Mouse (Mus musculus) heart, postnatal 36 days (tissue): ENCODE measurements at regions not wholly inside any gene's neighbourhood (a gene's known extent, or its start where the extent isn't known, plus 50 kb on each side); places are given as distances from the start of the nearest gene placed in this dataset.

Experiments
- DNase-seq, 2 experiments: peaks; one replicate each; pipeline ENCODE4 v3.0.0; 2021 to 2022
- intact Hi-C: fragments of 180-260 bp; cut with DNase I; formaldehyde crosslinking; loops from one replicate; pipeline ENCODE4 v1.15.1; 2025

DNA sequence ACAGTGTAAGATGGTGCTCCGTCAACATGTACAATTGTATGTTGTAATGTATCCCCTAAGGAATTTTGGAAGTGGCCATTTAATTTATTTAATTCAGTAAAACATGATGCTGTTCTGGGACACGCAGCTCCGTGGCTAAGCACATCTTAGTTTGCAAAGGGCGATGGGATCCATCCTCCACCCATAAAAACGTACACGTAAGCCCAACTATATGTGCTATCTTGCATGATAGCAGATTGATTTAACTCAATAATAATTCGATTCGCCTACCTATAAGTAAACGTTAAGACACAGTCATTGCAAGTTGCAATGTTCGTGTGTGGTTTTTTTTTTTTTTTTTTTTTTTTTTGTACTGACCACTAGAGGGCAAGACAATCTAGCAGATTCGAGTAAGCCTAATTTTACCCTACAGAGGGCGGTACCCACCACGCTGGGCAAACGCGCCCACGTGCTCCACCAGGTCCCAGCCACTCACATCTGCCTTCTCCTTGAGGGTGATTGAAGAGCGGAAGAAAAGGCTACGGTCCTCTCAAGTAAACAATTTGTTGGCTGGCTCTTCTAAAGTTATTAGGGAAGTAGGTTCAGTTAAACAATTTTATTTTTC lies 240.8 kb upstream of the Lrig3 start:
- intact Hi-C loops: loop anchor here (2.0 to 10.0 kb wide), 3 partner anchors 270 to 1144 kb away; no protein-coding TSS in a partner anchor
- peak; percentile 13 for DNase-seq

DNA sequence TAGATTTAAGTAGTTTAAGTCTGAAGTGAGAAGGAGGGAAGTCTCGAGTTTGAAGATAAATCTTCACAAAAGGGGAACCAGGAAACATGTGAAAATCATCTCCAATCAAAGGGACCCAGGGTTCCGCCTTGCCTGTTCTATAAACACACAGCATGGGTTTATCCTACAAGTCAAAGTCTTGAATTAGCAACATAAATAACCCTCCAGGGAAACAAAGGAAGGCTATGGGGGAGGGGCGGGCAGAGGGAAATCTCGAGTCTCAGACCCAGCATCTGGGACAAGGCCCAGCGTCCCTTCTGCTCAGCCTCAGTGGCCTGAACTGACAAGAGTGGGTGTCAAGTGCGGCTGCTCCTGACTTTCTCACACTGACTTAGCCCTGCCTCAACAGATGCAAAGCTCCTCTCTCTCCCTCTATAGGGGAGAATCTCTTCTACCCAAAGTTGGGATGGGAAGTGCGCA lies 240.3 kb upstream of the Lrig3 start:
- no peak for DNase-seq

DNA sequence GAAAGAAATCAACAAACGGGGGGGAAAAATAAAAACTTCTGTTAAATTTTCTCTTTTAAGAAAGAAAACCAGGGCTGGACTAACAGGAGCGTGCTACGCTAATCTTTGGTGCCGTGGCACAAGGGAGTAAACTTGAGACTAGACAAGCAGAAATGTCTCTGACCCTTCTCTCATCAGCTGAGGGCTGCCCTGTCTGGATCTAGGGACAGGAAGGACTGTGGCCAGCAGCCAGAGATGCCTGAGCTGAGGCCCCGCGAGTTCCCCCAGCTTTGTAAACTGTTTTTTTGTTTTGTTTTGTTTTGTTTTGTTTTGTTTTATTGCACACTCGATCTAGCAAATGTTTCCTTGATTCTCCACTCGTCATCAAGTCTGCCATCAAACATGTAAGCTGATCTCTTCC lies 239.4 kb upstream of the Lrig3 start:
- no peak for DNase-seq
- intact Hi-C loops: loop anchor here (10.0 kb wide), 1 partner anchor 268 kb away; no protein-coding TSS in a partner anchor

More for the DNA sequence above, 240.3 kb upstream of the Lrig3 start:
- intact Hi-C loops: loop anchor here (2.0 to 10.0 kb wide), 3 partner anchors 269 to 1143 kb away; no protein-coding TSS in a partner anchor

DNA sequence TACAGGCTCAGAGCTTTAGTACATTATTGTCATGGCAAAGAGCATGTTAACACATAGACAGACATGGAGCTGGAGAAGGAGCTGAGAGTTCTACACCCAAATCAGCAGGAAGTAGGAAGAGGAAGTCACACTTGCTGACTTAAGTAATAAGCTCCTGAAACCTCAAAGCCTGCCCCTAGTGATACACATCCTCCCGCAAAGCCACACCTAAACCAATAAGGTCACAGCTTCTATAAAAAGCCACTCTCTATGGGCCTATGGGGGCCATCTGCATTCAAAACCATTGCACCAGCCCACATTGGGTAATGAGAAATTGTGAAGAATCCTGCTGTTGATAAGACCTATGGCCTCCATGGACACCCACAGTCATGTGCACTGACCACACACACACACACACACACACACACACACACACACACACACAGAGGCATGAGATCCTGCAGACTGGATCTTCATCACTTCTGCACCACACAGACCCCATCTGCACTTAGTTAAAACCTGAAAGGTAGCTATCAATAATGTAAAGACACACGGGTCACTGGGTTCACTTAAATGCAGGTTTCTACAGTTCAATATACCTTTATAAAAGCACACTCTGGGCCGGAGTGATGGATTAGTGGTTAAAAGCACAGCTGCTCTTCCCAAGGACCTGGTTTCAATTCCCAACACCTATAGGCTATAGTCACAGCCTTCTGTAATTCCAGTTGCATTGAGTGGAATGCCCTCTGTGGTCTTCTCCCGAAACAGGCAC lies 230.0 kb upstream of the Lrig3 start:
- no peak for DNase-seq
- intact Hi-C loops: no loop called here

DNA sequence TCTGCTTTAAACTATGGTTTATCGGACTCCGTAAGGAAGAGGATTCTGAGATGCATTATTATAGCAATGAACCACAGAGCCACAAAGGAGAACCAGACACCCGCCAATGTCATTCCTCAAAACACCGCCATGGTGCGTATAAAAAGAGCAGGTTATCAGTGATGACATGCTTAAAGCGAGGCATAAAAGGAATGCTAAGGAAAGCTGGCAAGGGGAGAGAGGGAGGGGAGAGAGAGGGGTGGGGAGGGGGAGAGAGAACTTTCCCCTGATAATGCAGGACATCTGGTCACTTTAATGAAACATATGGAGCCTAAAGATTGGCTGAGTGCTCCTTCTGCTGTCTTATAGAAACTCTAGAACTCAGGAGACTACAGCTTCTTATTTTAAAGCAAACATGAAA lies 222.8 kb upstream of the Lrig3 start:
- DNase-seq: no peak
- intact Hi-C loops: no loop called here

DNA sequence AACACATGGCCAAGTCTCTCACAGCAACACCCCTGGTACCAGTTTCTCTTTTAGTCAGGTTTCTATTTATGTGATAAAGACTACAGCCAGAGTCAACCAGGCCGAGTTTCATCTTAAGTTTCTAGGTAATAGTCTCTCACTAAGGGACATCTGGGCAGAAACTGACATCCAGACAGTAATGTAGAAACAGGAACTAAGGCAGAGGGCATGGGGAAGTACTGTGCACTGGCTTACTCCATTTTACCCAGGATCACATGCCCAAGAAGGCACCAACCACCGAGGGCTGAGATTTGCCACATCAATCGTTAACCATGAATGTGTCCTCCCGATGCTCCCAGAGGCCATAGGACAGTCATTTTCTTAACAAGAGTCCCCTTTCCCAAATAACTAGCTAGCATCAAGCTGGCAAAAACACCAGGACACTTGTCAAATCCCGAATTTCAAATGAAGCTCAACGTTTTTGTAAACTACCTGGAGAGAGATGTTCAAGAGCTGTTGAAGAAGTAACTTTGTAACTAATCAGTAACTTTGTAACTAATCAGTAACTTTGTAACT lies 216.9 kb upstream of the Lrig3 start:
- no peak for DNase-seq
- intact Hi-C loops: no loop called here

DNA sequence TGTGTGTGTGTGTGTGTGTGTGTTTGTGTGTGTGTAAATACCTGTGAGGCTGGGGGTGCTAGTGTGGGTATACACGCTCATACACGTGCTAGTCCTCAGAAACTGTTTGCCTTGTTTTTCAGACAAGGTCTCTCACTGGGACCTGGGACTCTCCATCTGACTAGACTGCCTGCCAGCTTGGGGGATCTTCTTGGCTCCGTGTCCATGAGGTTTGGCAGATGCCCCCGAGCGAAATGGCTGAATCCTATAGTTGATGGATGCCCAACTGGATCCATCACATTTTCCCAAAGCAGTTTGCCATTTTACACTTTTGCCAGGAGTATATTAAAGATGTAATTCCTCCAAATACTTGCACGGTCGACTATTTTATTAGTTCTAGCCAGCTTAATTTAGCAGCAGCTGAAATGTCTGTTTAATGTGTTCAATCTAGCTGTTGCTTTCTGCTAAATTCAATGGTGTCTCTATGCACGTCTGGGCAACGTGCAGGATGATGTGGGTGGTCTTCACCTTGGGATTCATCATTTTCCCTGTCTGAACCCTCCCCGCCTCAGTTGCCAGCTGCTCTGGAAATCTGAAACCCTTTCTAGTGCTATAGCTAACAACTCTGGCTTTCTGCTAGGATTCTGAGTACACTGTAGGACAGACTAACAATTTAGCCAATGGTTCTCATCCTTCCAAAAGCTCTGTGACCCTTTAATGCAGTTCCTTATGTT lies 213.3 kb upstream of the Lrig3 start:
- DNase-seq: no peak
- intact Hi-C loops: no loop called here

DNA sequence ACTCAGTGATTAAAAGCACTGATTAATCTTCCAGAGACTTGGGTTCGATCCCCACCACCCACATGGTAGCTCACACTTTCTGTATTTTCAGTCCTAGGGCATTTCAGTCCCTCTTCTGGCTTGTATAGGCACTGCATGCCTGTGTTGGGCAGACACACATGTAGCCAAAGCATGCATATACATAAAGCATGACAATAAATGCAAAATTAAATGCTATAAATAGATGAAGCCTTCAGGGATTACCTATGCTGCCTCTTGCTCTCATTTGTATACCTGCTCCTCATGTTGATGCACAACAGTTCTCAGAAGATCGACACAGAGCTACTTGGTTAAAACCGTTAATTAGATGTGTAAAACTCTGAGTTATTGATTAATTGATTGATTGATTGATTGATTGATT lies 206.8 kb upstream of the Lrig3 start:
- intact Hi-C loops: no loop called here
- DNase-seq: no peak

DNA sequence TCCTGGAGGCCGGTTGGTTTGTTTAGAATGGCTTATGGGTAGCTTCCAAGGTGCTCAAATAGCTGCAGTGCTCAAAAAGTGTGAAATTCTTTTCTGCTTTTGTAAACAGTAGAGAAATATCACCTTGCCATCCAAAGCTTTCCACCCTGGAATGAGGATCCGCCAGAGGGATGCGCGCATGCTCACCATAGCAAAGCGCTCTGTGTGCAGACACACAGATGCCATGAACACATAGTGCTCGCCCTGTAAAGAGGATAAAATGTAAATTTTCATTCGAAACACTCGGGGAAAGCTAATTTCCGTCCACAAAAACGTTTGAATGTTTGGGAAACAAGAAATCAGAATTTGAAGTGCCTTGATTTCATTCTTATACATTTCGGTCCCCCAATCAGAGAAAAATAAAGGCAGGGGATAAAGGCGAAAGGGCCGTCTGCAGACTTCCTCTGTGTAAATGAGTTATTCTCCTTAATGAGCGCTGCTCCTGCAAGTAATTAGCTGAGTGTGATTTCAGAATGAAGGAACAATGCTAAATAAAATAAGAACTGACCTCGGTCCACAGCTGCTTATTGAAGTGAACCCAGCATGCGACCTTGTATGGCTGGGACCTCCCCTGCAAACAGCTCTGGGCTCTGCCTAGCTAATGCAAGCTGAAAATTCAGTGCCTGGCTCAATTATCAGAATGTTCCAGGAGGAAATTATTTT lies 203.4 kb upstream of the Lrig3 start:
- intact Hi-C loops: no loop called here
- DNase-seq: no peak

DNA sequence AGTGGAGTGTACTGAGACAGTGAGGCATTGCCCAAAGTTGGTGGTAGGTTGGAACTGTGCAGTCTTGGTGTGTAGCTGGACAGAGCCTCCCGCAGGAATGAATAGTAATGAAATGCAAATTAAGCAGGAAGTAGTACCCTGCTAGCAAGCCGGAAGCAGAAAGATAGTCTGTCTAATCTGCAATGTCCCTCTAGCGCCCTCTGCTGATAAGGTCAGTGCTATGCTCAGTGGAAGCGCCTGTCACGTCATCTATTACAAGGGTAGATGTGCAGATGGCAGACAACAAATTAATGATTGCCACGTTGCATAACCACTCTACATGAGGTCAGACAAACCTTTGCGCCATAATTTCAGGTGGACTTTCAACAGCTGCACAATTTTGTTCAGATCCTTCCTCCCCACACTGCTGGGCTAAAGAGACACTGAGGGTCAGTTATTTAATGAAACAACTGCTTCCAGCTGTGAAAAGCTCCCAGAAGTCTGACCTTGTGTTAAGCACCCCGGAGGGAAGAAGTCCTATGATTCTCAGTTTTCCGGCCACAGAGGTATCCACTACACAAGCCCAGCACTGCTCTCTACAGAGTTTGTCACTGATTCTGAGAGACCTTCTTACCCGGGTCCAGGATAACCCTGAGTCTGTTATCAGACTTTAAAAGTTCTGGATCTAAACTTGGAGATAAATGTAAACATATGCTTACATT lies 201.4 kb upstream of the Lrig3 start:
- intact Hi-C loops: no loop called here

DNA sequence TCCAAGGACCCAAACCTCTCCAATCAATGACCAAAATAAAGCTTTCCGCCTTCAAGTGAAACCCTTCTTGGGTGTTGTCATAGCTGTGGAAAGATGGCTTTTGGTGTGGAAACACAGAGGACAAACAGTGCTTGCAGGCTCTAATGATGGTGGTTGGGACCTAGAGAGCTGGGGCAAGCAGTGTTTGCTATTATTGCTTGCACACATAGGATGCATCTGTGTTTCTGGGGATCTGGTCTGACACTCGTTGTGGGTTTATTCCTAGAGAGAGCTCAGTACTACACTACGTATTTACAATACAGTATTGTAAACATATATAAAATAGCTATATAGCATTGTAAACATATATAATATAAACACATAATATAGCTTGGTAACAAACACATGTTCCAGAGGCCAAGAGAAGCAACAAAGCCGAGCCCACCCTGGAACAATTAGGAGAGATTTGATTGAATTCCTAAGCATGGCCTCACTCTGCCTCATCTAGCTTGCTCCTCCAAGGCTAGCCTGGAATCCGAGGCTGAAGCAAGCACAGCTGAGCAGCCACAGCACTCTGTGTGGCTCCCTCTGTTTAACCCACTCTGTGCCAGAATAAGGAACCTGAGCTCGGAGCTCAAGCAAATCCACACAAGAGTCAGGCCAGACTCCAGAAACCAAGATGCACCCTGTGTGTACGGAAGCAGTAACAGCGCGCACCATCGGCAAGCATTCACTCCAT lies 200.7 kb upstream of the Lrig3 start:
- no peak for DNase-seq
- intact Hi-C loops: no loop called here

More for the DNA sequence above, 201.4 kb upstream of the Lrig3 start:
- DNase-seq: peak in 1 of 2 experiments; percentile 6

DNA sequence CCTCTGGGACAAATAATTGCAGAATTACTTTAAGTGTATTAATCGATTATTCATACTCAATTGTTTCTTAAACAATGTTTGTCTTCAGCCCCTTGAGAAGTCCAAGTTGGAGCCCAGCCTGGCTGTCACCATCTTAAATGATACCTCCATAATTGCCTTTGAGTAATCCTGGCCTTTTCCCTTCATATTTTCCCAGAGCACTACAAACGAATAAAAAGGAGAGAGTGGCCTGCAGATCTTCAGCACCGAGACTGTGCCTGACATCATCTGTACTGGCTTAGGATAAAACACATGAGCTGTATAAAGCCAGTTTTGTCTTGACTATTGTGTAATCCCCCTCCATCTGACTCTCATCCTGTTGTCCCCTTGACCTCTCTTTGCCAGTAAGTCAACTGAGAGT lies 197.7 kb upstream of the Lrig3 start:
- intact Hi-C loops: no loop called here
- DNase-seq: no peak

DNA sequence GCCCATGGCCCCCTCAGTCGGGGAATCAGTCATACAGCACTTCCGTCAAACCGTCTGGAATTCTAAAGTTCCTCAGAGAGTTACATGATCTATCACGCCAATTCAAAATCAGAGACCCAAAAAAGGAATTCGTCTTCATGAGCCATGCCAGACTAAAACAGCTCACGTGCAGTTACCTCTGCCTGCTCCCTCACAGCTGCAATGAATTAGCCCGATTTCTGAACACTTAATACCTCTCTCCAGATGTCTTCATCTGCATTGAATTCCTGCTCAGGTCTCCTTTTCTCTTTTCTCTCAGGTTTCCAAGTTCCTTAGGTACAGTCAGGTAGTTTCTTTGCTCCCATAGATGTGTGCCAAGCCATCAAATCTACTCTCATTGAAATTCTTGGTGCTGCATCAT lies 192.4 kb upstream of the Lrig3 start:
- DNase-seq: no peak
- intact Hi-C loops: no loop called here

DNA sequence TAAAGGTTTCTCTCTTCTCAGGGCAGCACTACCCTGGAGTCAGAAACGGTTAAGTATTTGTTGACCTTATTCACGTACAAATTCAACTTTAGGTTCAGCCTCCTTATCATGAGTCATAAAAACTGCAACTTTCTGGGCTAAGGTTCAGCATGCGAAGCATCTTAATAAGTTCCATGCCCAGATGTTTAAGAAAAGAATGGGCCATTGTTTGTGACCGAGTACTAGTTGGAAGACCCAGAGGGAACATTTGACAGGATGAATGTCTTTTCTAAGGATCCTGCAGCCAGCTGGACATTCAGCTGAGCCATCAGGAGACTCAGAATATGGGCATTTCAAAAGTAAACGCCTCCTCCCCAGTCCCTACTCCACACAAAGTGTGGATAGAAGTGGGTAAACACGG lies 183.5 kb upstream of the Lrig3 start:
- no peak for DNase-seq
- intact Hi-C loops: no loop called here

DNA sequence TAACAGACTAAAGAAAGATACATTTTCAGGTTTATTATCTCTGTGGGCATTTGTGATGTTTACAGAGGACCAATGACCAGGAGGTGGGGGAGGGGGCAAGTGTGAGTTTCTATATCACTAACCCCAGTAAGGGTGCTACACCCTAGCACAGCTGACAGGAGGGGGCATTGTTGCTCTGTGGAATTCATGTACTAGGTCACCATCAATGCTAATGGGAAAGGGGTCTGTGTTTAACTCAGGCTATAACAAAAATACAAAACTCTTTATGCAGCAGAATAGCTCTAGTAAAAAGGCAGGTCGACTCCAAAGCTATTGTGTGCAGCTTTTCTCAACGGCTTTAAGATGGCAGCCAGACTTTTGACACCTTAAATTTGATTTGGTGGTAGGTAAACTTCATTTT lies 181.1 kb upstream of the Lrig3 start:
- DNase-seq: peak; percentile 7 to 11
- intact Hi-C loops: loop anchor here (2.0 to 5.0 kb wide), 2 partner anchors 210 to 547 kb away; no protein-coding TSS in a partner anchor

DNA sequence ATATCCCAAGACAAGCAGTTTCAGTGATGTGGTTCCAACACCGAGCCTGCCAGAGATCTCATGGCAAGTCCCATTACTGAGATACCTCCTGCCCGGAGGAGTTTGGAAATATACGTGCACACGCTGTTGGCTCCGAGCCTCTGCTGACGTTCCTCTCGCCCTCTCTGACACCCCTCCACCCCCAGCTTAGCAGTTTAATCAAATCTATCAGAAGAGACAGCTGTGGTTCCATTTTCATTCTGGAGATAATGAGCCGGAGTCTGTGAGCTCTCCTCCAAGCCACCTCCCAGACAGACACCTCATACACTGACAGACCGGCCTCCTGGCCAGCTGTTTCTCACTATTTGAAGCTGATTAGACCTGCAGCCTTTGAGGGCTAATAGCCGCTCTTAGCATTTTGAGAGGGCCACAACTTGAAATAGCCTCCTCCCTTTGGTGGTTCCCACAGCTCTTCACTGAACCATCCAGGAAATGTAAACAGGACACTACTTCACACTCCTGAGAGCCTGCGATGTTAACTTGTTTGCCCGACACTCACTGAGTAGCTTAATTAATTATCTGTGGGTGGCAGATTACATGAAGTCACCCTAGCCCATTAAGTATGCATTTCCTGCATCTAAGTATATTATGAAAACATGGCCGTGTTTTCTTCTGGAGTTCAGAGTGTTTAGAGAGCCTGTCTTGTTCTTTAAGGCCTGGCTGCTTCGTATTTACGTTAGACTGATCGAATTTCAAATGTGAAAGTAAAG lies 180.3 kb upstream of the Lrig3 start:
- no peak for DNase-seq
- intact Hi-C loops: loop anchor here (2.0 to 5.0 kb wide), 2 partner anchors 209 to 547 kb away; no protein-coding TSS in a partner anchor

DNA sequence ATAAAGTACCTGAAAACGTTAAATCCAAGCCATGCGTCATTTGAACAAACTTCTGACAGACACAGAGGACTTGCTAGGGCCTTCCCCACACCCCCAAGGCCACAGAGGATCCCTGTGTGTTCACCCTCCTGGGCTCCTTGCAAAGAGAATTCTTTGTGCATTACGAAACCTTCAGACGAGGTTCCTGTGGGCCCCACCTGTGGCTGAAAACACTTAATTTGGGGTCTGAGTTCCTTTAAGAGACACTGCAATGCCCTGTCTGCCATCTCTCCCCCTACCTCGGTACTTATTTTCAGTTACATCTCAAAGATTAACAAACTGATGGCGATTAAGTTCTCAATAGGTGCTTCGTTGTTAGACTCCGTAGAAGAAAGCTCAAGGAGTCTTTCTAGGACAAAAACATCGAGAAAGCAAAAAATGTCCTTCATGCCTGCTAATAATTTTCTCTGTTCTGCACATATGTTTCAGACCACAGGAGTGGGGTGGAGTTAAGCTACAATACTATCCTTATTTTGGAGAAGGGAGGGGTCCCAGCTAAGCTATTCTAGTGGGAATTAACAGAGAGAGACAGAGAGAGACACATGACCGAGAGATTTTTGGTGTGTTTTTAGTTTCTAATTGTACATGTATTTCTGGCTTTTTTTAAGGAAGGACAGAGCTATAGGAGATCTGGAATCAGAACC lies 179.6 kb upstream of the Lrig3 start:
- DNase-seq: no peak
- intact Hi-C loops: loop anchor here (5.0 kb wide), 1 partner anchor 546 kb away; no protein-coding TSS in a partner anchor

DNA sequence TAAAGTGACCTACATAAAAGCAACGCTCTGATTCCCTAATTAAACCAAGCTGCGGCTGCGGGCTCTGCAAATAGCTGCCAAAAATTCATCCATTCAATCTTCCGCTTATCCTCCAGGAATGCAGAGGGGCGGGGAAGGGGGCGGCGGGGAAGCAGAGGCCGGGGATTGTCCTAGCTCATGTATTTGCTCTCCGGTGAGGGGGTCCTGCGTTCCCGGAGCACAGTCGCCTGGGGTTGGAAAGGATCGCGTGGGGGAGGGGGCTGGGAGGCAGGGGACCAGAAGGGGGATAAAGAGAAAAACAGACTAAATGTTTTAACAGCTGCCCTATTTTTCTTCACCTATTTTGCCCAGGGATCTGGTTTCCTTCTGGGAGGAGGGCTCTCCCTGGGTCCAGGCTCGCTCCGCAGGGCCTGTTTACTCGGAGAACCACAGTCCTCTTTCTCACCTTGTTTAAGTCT lies 179.1 kb upstream of the Lrig3 start:
- DNase-seq: no peak
- intact Hi-C loops: loop anchor here (5.0 kb wide), 1 partner anchor 545 kb away; no protein-coding TSS in a partner anchor
